Mouse (Mus musculus): ENCODE data around the gene Chd1l.

Chd1l gene

GRCm38 (mm10) chr3:97521946-97522731 is 87.9 kb downstream of the Chd1l start:
- no peak for DNase-seq

- no peak for DNase-seq
These were observed 90.1 kb downstream of the Chd1l start for GRCm38 (mm10) chr3:97519883-97520282.

GRCm38 (mm10) chr3:97512296-97512695 is 97.7 kb downstream of the Chd1l start:
- DNase-seq: no peak
